Mouse (Mus musculus) intestine, embryonic 14.5 days (tissue): Measurements from ENCODE around the gene Arhgef2. TPM values are rescaled to one million over a fixed set of nuclear protein-coding genes. Genes with fewer than 3 reads are reported as not detected.

Experiments used
- ATAC-seq: fragments of 200-750 bp; cut with Nextera tagmentation; replicated peaks from 2 replicates; pipeline ENCODE4 v1.8.0; 2017; ENCODE audit warnings: low read depth, moderate number of reproducible peaks, moderate TSS enrichment, moderate library complexity; ENCODE audit not compliant: low FRiP score, low TSS enrichment
- DNase-seq: peaks from one replicate; pipeline ENCODE4 v3.0.0-alpha.2; 2018; ENCODE audit warnings: low spot score
- H3K27ac ChIP-seq: fragments of 300-500 bp; sonication (generic); 2 replicates; pipeline ENCODE4 v1.5.1; 2014; ENCODE audit warnings: low read depth, mild to moderate bottlenecking, control low read depth
- H3K27me3 ChIP-seq: fragments of 300-500 bp; sonication (generic); replicated peaks from 2 replicates; pipeline ENCODE4 v1.6.1; 2014; ENCODE audit warnings: low read length, control low read depth; ENCODE audit not compliant: control insufficient read depth, insufficient read depth
- H3K36me3 ChIP-seq: fragments of 300-500 bp; sonication (generic); 2 replicates; pipeline ENCODE4 v1.6.1; 2014; ENCODE audit warnings: low read length, control low read depth; ENCODE audit not compliant: control insufficient read depth, insufficient read depth
- H3K4me1 ChIP-seq: fragments of 300-500 bp; sonication (generic); replicated peaks from 2 replicates; pipeline ENCODE4 v1.6.1; 2014; ENCODE audit warnings: low read length, control low read depth, mixed read lengths; ENCODE audit not compliant: control insufficient read depth, insufficient read depth
- H3K4me2 ChIP-seq: fragments of 300-500 bp; sonication (generic); 2 replicates; pipeline ENCODE4 v1.6.1; 2014; ENCODE audit warnings: low read length
- H3K4me3 ChIP-seq: fragments of 300-500 bp; sonication (generic); 2 replicates; pipeline ENCODE4 v1.5.1; 2014; ENCODE audit warnings: low read depth, low read length, control low read depth, mixed read lengths
- H3K9ac ChIP-seq: fragments of 300-500 bp; sonication (generic); 2 replicates; pipeline ENCODE4 v1.6.1; 2014; ENCODE audit warnings: mild to moderate bottlenecking, low read length
- H3K9me3 ChIP-seq: fragments of 300-500 bp; sonication (generic); 2 replicates; pipeline ENCODE4 v1.6.1; 2016; ENCODE audit warnings: low read length, control low read depth; ENCODE audit not compliant: control insufficient read depth
- WGBS: fragments of 180-500 bp; shearing (Covaris S2); extraction: QIAGEN DNeasy Blood & Tissue Kit; methylation state at CpG from one replicate; pipeline ENCODE4 v1.1.7; 2014; 5-methylcytosine and 5-hydroxymethylcytosine counted together
- polyA plus RNA-seq: library from polyadenylated mRNA; unstranded; fragments of >200 nt; fragmentation: Nextera tagmentation; extraction: Ambion mirVana; gene quantifications from 2 replicates; pipeline ENCODE4 v1.2.1, GENCODE M21; 2014

Arhgef2 gene
- polyA plus RNA-seq, 1 experiment from 2014 or later: 87.0 TPM

GRCm38 (mm10) chr3:88635506-88636275 lies 29.9 kb downstream of the Arhgef2 start:
- 90% methylated on average over 19 of the region's 19 CpGs for whole genome bisulfite sequencing
- H3K9ac ChIP-seq: no peak overlapping the region
- no peaks in the 10 kb centered on the region for H3K27me3 ChIP-seq
- H3K9me3 ChIP-seq: no peaks in the 10 kb centered on the region
- ATAC-seq (no peak), DNase-seq (no peak)
- H3K27ac ChIP-seq: no peak overlapping the region
- no peak overlapping the region for H3K4me2 ChIP-seq
- no peaks in the 10 kb centered on the region; the same call in 1 of the 2 replicates for H3K4me1 ChIP-seq
- H3K4me3 ChIP-seq: no peak overlapping the region
- peaks cover 98% of the 10 kb centered on the region for H3K36me3 ChIP-seq

GRCm38 (mm10) chr3:88636555-88636986 lies 30.8 kb downstream of the Arhgef2 start:
- Histone ChIP-seq H3K36me3 (peaks cover 98% of the 10 kb centered on the region), H3K9me3 (no peaks in the 10 kb centered on the region), H3K4me1 (no peaks in the 10 kb centered on the region), H3K27ac (no peak overlapping the region), H3K27me3 (no peaks in the 10 kb centered on the region), H3K4me3 (no peak overlapping the region), H3K4me2 (no peak overlapping the region), H3K9ac (no peak overlapping the region)
- no peak for ATAC-seq
- no peak for DNase-seq
- 91% methylated on average over 8 of the region's 8 CpGs for WGBS

- H3K36me3 ChIP-seq: peaks cover 98% of the 10 kb centered on the region
- H3K4me2 ChIP-seq: no peak overlapping the region
- no peak overlapping the region for H3K27ac ChIP-seq
- H3K4me3 ChIP-seq: no peak overlapping the region
- H3K27me3 ChIP-seq: no peaks in the 10 kb centered on the region
- H3K4me1 ChIP-seq: no peaks in the 10 kb centered on the region
- no peak overlapping the region for H3K9ac ChIP-seq
- WGBS: 95% methylated on average over 5 of the region's 5 CpGs
- DNase-seq (no peak), ATAC-seq (no peak)
- no peaks in the 10 kb centered on the region for H3K9me3 ChIP-seq
These were observed 31.4 kb downstream of the Arhgef2 start for GRCm38 (mm10) chr3:88637134-88637533.

GRCm38 (mm10) chr3:88639239-88639638 lies 33.5 kb downstream of the Arhgef2 start:
- no peak overlapping the region for H3K9ac ChIP-seq
- no peaks in the 10 kb centered on the region for H3K27me3 ChIP-seq
- no peak overlapping the region for H3K4me2 ChIP-seq
- no peak overlapping the region for H3K4me3 ChIP-seq
- WGBS: 95% methylated on average over 12 of the region's 12 CpGs
- H3K9me3 ChIP-seq: no peaks in the 10 kb centered on the region
- ATAC-seq (no peak), DNase-seq (no peak)
- peaks cover 98% of the 10 kb centered on the region for H3K36me3 ChIP-seq
- H3K4me1 ChIP-seq: no peaks in the 10 kb centered on the region
- no peak overlapping the region for H3K27ac ChIP-seq

- 86% methylated on average over 1 of the region's 1 CpGs for WGBS
- no peak overlapping the region for H3K9ac ChIP-seq
- H3K9me3 ChIP-seq: no peaks in the 10 kb centered on the region
- no peaks in the 10 kb centered on the region for H3K4me1 ChIP-seq
- DNase-seq (peak; percentile 77), ATAC-seq (no peak)
- no peak overlapping the region for H3K4me3 ChIP-seq
- H3K27me3 ChIP-seq: no peaks in the 10 kb centered on the region
- no peak overlapping the region for H3K27ac ChIP-seq
- no peak overlapping the region for H3K4me2 ChIP-seq
- H3K36me3 ChIP-seq: peaks cover 98% of the 10 kb centered on the region
These were observed 34.9 kb downstream of the Arhgef2 start for GRCm38 (mm10) chr3:88640676-88641075.

- 87% methylated on average over 5 of the region's 5 CpGs for WGBS
- DNase-seq (no peak), ATAC-seq (no peak)
- Histone ChIP-seq H3K4me1 (no peaks in the 10 kb centered on the region), H3K9me3 (no peaks in the 10 kb centered on the region), H3K9ac (no peak overlapping the region), H3K36me3 (peaks cover 99% of the 10 kb centered on the region), H3K27ac (no peak overlapping the region), H3K4me2 (no peak overlapping the region), H3K4me3 (no peak overlapping the region), H3K27me3 (no peaks in the 10 kb centered on the region)
These were observed 37.3 kb downstream of the Arhgef2 start for GRCm38 (mm10) chr3:88643078-88643477.

- no peaks in the 10 kb centered on the region for H3K9me3 ChIP-seq
- no peak overlapping the region for H3K4me3 ChIP-seq
- no peak overlapping the region for H3K9ac ChIP-seq
- no peaks in the 10 kb centered on the region for H3K4me1 ChIP-seq
- no peaks in the 10 kb centered on the region for H3K27me3 ChIP-seq
- ATAC-seq (no peak), DNase-seq (no peak)
- 92% methylated on average over 12 of the region's 12 CpGs for WGBS
- H3K36me3 ChIP-seq: peaks cover 79% of the 10 kb centered on the region
- no peak overlapping the region for H3K27ac ChIP-seq
- no peak overlapping the region for H3K4me2 ChIP-seq
These were observed 40.2 kb downstream of the Arhgef2 start for GRCm38 (mm10) chr3:88645937-88646336.

GRCm38 (mm10) chr3:88646426-88646995 lies 40.7 kb downstream of the Arhgef2 start:
- Histone ChIP-seq H3K4me1 (no peaks in the 10 kb centered on the region), H3K9me3 (no peaks in the 10 kb centered on the region), H3K4me2 (no peak overlapping the region), H3K9ac (no peak overlapping the region), H3K27ac (no peak overlapping the region), H3K36me3 (peaks cover 73% of the 10 kb centered on the region), H3K4me3 (no peak overlapping the region), H3K27me3 (no peaks in the 10 kb centered on the region)
- ATAC-seq: no peak
- no peak for DNase-seq
- 73% methylated on average over 6 of the region's 6 CpGs for whole genome bisulfite sequencing

GRCm38 (mm10) chr3:88647076-88647475 lies 41.3 kb downstream of the Arhgef2 start:
- ATAC-seq: no peak
- H3K9me3 ChIP-seq: no peaks in the 10 kb centered on the region
- no peaks in the 10 kb centered on the region for H3K4me1 ChIP-seq
- no peak overlapping the region for H3K9ac ChIP-seq
- no peak overlapping the region for H3K27ac ChIP-seq
- peaks cover 68% of the 10 kb centered on the region for H3K36me3 ChIP-seq
- H3K4me2 ChIP-seq: no peak overlapping the region
- no peak for DNase-seq
- H3K27me3 ChIP-seq: no peaks in the 10 kb centered on the region
- H3K4me3 ChIP-seq: no peak overlapping the region
- 83% methylated on average over 3 of the region's 3 CpGs for WGBS
